Mouse (Mus musculus): ENCODE results near the gene Ube3b. TPM values are rescaled to one million over a fixed set of nuclear protein-coding genes. Genes with fewer than 3 reads are reported as not detected.

The Ube3b gene
- total RNA-seq, 2 experiments from 2014 or later: 12.9 to 19.3 TPM

DNA sequence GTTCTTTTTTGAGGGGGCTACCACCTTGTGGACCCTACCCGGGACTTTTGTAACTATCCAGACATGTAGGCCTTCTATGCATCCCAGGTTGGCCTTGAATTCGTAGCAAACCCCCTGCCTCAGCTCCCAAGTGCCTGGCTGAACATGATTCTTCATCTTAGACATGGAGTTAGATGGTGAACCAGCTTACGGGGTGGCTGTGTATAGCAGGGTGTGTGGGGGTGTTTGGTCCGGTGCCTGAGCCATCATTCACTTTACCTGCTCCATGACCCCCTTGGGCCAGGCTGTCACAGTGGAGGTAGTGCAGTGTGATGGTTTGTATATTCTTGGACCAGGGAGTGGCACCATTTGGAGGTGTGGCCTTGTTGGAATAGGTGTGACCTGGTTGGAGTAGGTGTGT is 87.6 kb downstream of the Ube3b start:
- ATAC-seq (replicated peaks; ENCODE audit: low FRiP score, poor library complexity, severe bottlenecking): no peak

DNA sequence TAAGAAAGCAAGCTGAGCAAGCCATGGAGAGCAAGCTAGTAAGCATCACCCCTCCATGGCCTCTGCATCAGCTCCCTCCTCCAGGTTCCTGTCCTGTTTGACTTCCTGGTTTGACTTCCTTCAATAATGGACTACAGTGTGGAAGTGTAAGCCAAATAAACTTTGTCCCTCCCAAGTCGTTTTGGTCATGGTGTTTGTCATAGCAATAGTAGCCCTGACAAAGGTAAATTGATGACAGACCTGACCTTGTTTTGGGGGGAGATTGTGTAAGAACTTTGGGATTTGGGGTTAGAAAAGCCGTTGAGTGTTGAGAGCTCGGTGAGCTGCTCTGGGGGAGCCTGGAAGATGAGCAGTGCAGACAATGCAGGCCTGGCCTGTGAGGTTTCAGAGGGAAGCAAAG is 90.0 kb downstream of the Ube3b start:
- ATAC-seq (replicated peaks; ENCODE audit: low FRiP score, poor library complexity, severe bottlenecking): no peak

Other genes starting within 250 kb of the Ube3b start
- 1.3 TPM in 1 of 2 replicates, not detected in the other for gene Acacb, start 234.1 kb upstream of the Ube3b start, total RNA-seq (2015; ENCODE audit: low replicate concordance)
- gene Acacb, start 234.1 kb upstream of the Ube3b start, total RNA-seq (2017; ENCODE audit: low replicate concordance): not detected in 2 replicates
- not detected in 2 replicates for gene Foxn4, start 106.8 kb upstream of the Ube3b start, total RNA-seq (2015; ENCODE audit: low replicate concordance)
- gene Foxn4, start 106.8 kb upstream of the Ube3b start, total RNA-seq (2017; ENCODE audit: low replicate concordance): not detected in 2 replicates
- gene Myo1h, start 91.4 kb upstream of the Ube3b start, total RNA-seq (2015; ENCODE audit: low replicate concordance): not detected in 2 replicates
- gene Myo1h, start 91.4 kb upstream of the Ube3b start, total RNA-seq (2017; ENCODE audit: low replicate concordance): not detected in 2 replicates
- gene Kctd10, start 99 bp upstream of the Ube3b start, total RNA-seq (2015; ENCODE audit: low replicate concordance): 5.0 and 10.5 TPM in 2 replicates
- 11.4 and 12.7 TPM in 2 replicates for gene Kctd10, start 99 bp upstream of the Ube3b start, total RNA-seq (2017; ENCODE audit: low replicate concordance)
- 1.1 and 1.7 TPM in 2 replicates for gene Mmab, start 63.5 kb downstream of the Ube3b start, total RNA-seq (2015; ENCODE audit: low replicate concordance)
- 1.1 and 3.3 TPM in 2 replicates for gene Mmab, start 63.5 kb downstream of the Ube3b start, total RNA-seq (2017; ENCODE audit: low replicate concordance)
- gene Mvk, start 63.7 kb downstream of the Ube3b start, total RNA-seq (2015; ENCODE audit: low replicate concordance): 2.9 TPM in 1 of 2 replicates, not detected in the other
- not detected in 2 replicates for gene Mvk, start 63.7 kb downstream of the Ube3b start, total RNA-seq (2017; ENCODE audit: low replicate concordance)
- 2.9 TPM in 1 of 2 replicates, not detected in the other for gene Fam222a, start 187.4 kb downstream of the Ube3b start, total RNA-seq (2015; ENCODE audit: low replicate concordance)
- gene Fam222a, start 187.4 kb downstream of the Ube3b start, total RNA-seq (2017; ENCODE audit: low replicate concordance): 0.39 TPM in 1 of 2 replicates, not detected in the other

Measured in erythroid progenitor cell, adult 5-6 weeks (primary cell).